Mouse (Mus musculus) limb, embryonic 10.5 days (tissue): ENCODE results near the gene Olfr814. TPM values are rescaled to one million over a fixed set of nuclear protein-coding genes. Genes with fewer than 3 reads are reported as not detected.
"Not testable (repeated sequence)": the region's sequence is repeated elsewhere in the genome, so short reads cannot be mapped to it uniquely, and the experiment has no call there.

Experiments used
- DNase-seq: peaks from one replicate; pipeline ENCODE4 v3.0.0-alpha.2; 2017; ENCODE audit warnings: low spot score
- H3K27ac ChIP-seq: fragments of 300-500 bp; sonication (generic); 2 replicates; pipeline ENCODE4 v1.5.1; 2016; ENCODE audit warnings: mild to moderate bottlenecking
- H3K27me3 ChIP-seq: fragments of 300-500 bp; sonication (generic); 2 replicates; pipeline ENCODE4 v1.6.1; 2016; ENCODE audit warnings: low read depth, mild to moderate bottlenecking; ENCODE audit not compliant: poor library complexity, severe bottlenecking
- H3K36me3 ChIP-seq: fragments of 300-500 bp; sonication (generic); 2 replicates; pipeline ENCODE4 v1.6.1; 2016; ENCODE audit warnings: mild to moderate bottlenecking, moderate library complexity
- H3K4me1 ChIP-seq: fragments of 300-500 bp; sonication (generic); 2 replicates; pipeline ENCODE4 v1.6.1; 2016
- H3K4me3 ChIP-seq: fragments of 300-500 bp; sonication (generic); 2 replicates; pipeline ENCODE4 v1.5.1; 2016; ENCODE audit warnings: mild to moderate bottlenecking, moderate library complexity
- H3K9me3 ChIP-seq: fragments of 300-500 bp; sonication (generic); replicated peaks from 2 replicates; pipeline ENCODE4 v1.6.1; 2016; ENCODE audit warnings: mild to moderate bottlenecking
- WGBS: fragments of 180-500 bp; shearing (Covaris S2); methylation state at CpG from one replicate; pipeline ENCODE4 v1.1.7; 2016; 5-methylcytosine and 5-hydroxymethylcytosine counted together
- polyA plus RNA-seq: library from polyadenylated mRNA; unstranded; fragments of >200 nt; fragmentation: Nextera tagmentation; extraction: Ambion mirVana; gene quantifications from 2 replicates; pipeline ENCODE4 v1.2.1, GENCODE M21; 2016

Gene Olfr814
- polyA plus RNA-seq: not detected in 2 replicates

DNA sequence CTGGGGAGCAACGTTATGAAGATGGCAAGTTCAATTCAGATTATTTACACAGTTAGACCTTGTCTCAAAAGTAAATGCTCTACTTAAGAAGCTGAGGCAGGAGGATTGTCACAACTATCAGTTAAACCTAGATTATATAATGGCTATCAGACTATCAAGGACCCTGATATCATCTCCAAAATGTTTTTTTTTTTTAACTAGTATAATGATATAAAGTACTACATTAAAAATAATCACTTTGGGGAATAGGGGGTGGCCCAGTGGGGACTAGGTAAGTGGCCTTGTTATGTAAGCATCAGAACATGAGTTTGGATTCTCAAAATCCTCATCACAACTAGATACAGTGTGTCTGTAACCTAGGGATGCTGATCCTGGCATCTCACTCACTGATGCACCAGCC, at the start of gene Olfr814:
Gene Olfr814 (minus strand): TSS at position 101 of the 400 bp plus-strand sequence.
- not testable (repeated sequence) for H3K4me3 ChIP-seq, H3K9me3 ChIP-seq, H3K4me1 ChIP-seq, H3K36me3 ChIP-seq, DNase-seq, H3K27ac ChIP-seq, H3K27me3 ChIP-seq
- 73% methylated on average over 1 of the region's 1 CpGs for WGBS

DNA sequence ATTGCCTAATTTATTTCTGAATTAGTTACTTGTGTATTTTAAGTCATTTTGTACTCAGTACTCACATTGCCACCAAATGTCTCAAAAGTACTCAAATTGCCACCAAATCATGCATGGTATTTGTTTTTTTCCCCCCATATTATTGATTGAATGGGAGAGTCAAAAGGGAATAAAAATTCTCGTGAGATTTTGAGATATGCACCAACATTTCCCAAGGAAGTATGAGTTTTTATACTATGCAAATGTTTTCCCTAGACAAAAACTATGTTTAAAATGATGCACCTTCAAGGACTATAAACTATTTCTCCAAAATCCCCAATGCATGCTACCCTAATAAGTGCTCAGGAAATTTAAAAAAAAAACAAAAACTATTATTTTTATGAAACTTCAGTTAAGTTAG, 35.8 kb upstream of the Olfr814 start, which contains the start of gene Olfr816:
Gene Olfr816 (minus strand): TSS at position 101 of the 400 bp plus-strand sequence.
- Histone ChIP-seq H3K9me3 (no peaks in the 10 kb centered on the region), H3K4me1 (no peaks in the 10 kb centered on the region), H3K27ac (no peak within 1 kb of the TSS), H3K27me3 (no peaks in the 10 kb centered on the region), H3K36me3 (no peaks in the 10 kb centered on the region), H3K4me3 (no peak within 1 kb of the TSS)
- 73% methylated on average over 1 of the region's 1 CpGs for WGBS
- DNase-seq: no peak

DNA sequence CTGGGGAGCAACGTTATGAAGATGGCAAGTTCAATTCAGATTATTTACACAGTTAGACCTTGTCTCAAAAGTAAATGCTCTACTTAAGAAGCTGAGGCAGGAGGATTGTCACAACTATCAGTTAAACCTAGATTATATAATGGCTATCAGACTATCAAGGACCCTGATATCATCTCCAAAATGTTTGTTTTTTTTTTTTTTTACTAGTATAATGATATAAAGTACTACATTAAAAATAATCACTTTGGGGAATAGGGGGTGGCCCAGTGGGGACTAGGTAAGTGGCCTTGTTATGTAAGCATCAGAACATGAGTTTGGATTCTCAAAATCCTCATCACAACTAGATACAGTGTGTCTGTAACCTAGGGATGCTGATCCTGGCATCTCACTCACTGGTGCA, 26.1 kb upstream of the Olfr814 start, which contains the start of gene Olfr815:
Gene Olfr815 (minus strand): TSS at position 101 of the 400 bp plus-strand sequence.
- H3K4me3 ChIP-seq, H3K36me3 ChIP-seq, H3K9me3 ChIP-seq, DNase-seq, H3K27ac ChIP-seq, H3K4me1 ChIP-seq, H3K27me3 ChIP-seq: not testable (repeated sequence)
- WGBS: 82% methylated on average over 1 of the region's 1 CpGs

DNA sequence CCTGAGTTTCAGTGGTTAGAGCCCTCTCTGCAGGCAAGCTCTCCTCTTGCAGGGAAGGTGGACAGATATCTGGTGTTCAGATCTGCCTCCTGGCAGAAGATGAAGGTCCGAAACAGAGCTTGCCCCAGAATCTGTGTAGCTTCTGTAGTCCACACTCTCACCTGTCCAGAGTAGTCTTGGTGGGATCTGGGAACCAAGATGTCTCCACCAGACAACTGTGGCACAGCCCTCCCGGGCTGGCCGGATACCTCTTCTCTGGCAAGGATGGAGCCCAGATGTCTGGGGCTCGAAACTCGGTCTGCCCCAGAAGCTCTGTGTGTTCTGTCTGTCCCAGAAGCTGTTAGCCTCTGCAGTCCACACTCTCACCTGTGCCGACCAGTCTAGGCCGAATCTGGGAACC, 6.3 kb upstream of the Olfr814 start:
- no peaks in the 10 kb centered on the region for H3K27me3 ChIP-seq
- DNase-seq: no peak
- H3K27ac ChIP-seq: no peak overlapping the region
- H3K4me3 ChIP-seq: no peak overlapping the region
- H3K9me3 ChIP-seq: no peaks in the 10 kb centered on the region
- WGBS: 93% methylated on average over 7 of the region's 7 CpGs
- H3K4me1 ChIP-seq: no peaks in the 10 kb centered on the region
- H3K36me3 ChIP-seq: no peaks in the 10 kb centered on the region

DNA sequence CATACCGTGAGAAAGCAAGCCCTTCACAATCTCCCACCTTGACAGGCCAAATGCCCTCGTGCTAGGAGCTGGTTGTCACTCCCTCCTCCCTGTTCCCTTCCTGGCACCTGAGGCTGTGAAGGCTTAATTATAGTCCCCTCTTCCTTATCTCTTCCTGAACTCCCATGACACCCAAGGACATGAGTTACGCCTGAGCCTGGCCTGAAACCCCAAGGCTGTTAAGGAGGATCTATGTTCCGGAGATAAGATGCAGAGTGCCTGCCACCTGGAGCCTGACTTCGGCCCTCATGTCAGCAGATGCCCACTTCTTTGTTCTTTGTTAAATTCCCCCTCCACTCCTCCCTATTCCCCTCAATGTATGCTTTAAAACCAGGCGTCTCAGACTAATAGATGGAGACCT, 5.8 kb upstream of the Olfr814 start:
- H3K9me3 ChIP-seq, H3K27me3 ChIP-seq, H3K27ac ChIP-seq, H3K4me3 ChIP-seq, H3K4me1 ChIP-seq, DNase-seq, H3K36me3 ChIP-seq: not testable (repeated sequence)
- WGBS: 70% methylated on average over 6 of the region's 6 CpGs

DNA sequence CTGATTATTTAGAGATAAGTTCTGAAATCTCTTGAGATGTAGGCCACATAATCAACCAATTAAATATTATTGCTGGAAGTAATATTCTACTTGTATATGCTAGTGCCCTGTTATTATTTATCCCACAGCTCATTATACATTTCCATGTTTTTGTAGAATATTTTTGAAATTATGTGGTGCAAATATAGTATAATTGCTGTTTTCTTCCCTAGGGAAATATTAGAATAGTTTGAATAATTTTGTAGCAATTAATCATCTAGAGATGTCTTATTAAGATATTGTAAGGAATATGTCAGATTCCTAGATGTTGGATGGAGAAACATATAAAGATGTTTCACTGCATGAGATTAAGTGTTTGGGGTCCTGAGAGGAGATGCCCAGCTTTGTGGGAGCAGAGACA, 24.6 kb downstream of the Olfr814 start, which contains the start of gene Olfr813:
Gene Olfr813 (plus strand): TSS at position 301 of the 400 bp plus-strand sequence.
- Histone ChIP-seq H3K27me3 (no peaks in the 10 kb centered on the region), H3K4me3 (no peak within 1 kb of the TSS), H3K36me3 (no peaks in the 10 kb centered on the region), H3K9me3 (no peaks in the 10 kb centered on the region), H3K27ac (no peak within 1 kb of the TSS), H3K4me1 (no peaks in the 10 kb centered on the region)
- DNase-seq: no peak

DNA sequence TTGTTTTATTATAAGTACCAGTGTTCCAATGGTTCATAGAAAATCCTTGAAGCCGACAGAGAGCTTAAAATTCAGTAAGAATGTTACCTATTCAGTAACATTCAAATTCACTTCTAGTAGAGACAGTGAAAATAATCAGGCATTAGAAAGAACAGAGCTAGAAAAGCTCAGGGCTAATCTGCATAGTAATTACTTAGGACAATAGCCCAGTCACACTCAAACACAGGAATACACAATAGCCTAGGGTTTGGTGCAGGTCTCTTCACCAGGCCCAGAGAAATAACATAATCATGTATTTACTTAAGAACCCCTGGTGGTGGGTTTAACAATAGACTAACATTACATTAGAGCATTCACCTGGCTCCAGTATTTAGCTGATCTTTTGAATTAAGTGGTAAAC, 32.3 kb downstream of the Olfr814 start:
- WGBS: 84% methylated on average over 1 of the region's 1 CpGs
- no peaks in the 10 kb centered on the region for H3K27me3 ChIP-seq
- DNase-seq: no peak

DNA sequence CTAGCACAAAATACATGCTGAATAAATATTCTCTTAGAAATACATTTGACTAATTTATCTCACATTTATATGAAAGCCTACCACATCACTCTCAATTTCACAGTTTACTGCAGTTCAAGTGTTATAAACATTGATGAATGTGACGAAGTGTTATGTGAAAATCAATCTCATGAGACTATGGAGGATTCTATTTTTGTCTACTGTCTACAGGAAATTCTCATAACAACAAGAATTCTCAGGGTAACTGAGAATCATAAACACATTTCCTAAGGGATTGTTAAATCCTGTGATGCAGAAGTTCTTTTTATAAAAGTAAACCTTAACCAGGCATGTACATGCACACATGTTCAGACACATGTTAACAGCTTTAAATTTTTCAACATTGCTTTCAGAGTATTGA, 33.7 kb downstream of the Olfr814 start, which contains the start of gene Olfr812:
Gene Olfr812 (minus strand): TSS at position 101 of the 400 bp plus-strand sequence.
- no peaks in the 10 kb centered on the region for H3K27me3 ChIP-seq
- no peaks in the 10 kb centered on the region for H3K9me3 ChIP-seq
- H3K4me1 ChIP-seq: no peaks in the 10 kb centered on the region
- no peak for DNase-seq
- H3K27ac ChIP-seq: no peak within 1 kb of the TSS
- H3K36me3 ChIP-seq: no peaks in the 10 kb centered on the region
- H3K4me3 ChIP-seq: no peak within 1 kb of the TSS
- WGBS: 86% methylated on average over 1 of the region's 1 CpGs

More for the DNA sequence above, 32.3 kb downstream of the Olfr814 start:
- Histone ChIP-seq H3K9me3 (no peaks in the 10 kb centered on the region), H3K4me3 (no peak overlapping the region), H3K27ac (no peak overlapping the region), H3K4me1 (no peaks in the 10 kb centered on the region), H3K36me3 (no peaks in the 10 kb centered on the region)

Other genes starting within 250 kb of the Olfr814 start
- gene Olfr799, start 242.4 kb downstream of the Olfr814 start, polyA plus RNA-seq: not detected in 2 replicates
- gene Olfr800, start 222.2 kb downstream of the Olfr814 start, polyA plus RNA-seq: not detected in 2 replicates
- gene Olfr801, start 206.0 kb downstream of the Olfr814 start, polyA plus RNA-seq: not detected in 2 replicates
- 0.03 TPM in 1 of 2 replicates, not detected in the other for gene Olfr802, start 191.7 kb downstream of the Olfr814 start, polyA plus RNA-seq
- not detected in 2 replicates for gene Olfr803, start 185.6 kb downstream of the Olfr814 start, polyA plus RNA-seq
- gene Olfr804, start 176.6 kb downstream of the Olfr814 start, polyA plus RNA-seq: not detected in 2 replicates
- not detected in 2 replicates for gene Olfr805, start 150.5 kb downstream of the Olfr814 start, polyA plus RNA-seq
- gene Olfr806, start 137.9 kb downstream of the Olfr814 start, polyA plus RNA-seq: not detected in 2 replicates
- gene Olfr807, start 122.1 kb downstream of the Olfr814 start, polyA plus RNA-seq: not detected in 2 replicates
- not detected in 2 replicates for gene Olfr808, start 114.4 kb downstream of the Olfr814 start, polyA plus RNA-seq
- not detected in 2 replicates for gene Olfr809, start 105.2 kb downstream of the Olfr814 start, polyA plus RNA-seq
- gene Olfr810, start 84.9 kb downstream of the Olfr814 start, polyA plus RNA-seq: not detected in 2 replicates
- gene Olfr811, start 75.5 kb downstream of the Olfr814 start, polyA plus RNA-seq: not detected in 2 replicates
- gene Olfr812, start 33.8 kb downstream of the Olfr814 start, polyA plus RNA-seq: not detected in 2 replicates
- gene Olfr813, start 24.5 kb downstream of the Olfr814 start, polyA plus RNA-seq: not detected in 2 replicates
- gene Olfr815, start 26.0 kb upstream of the Olfr814 start, polyA plus RNA-seq: not detected in 2 replicates
- gene Olfr816, start 35.7 kb upstream of the Olfr814 start, polyA plus RNA-seq: not detected in 2 replicates
- gene Olfr818, start 69.2 kb upstream of the Olfr814 start, polyA plus RNA-seq: not detected in 2 replicates
- gene Olfr819, start 87.4 kb upstream of the Olfr814 start, polyA plus RNA-seq: not detected in 2 replicates
- not detected in 2 replicates for gene Olfr247, start 96.3 kb upstream of the Olfr814 start, polyA plus RNA-seq
- not detected in 2 replicates for gene Gm10310, start 105.2 kb upstream of the Olfr814 start, polyA plus RNA-seq
- not detected in 2 replicates for gene Olfr820, start 132.8 kb upstream of the Olfr814 start, polyA plus RNA-seq
- not detected in 2 replicates for gene Olfr821, start 150.5 kb upstream of the Olfr814 start, polyA plus RNA-seq
- gene Olfr822, start 191.4 kb upstream of the Olfr814 start, polyA plus RNA-seq: not detected in 2 replicates
- not detected in 2 replicates for gene Olfr823, start 235.5 kb upstream of the Olfr814 start, polyA plus RNA-seq